Mouse (Mus musculus) C2C12 (cell line): ENCODE measurements around the gene Pappa2. TPM values are rescaled to one million over a fixed set of nuclear protein-coding genes. Genes with fewer than 3 reads are reported as not detected.

Experiments
- H3K27me3 ChIP-seq: one replicate; pipeline ENCODE4 v1.6.1; 2011; ENCODE audit not compliant: control insufficient read depth, insufficient read depth, insufficient read length
- H3K36me3 ChIP-seq: one replicate; pipeline ENCODE4 v1.6.1; 2011; ENCODE audit not compliant: control insufficient read depth, insufficient read depth
- H3K4me3 ChIP-seq: one replicate; pipeline ENCODE4 v1.5.1; 2011; ENCODE audit warnings: mild to moderate bottlenecking, control low read depth; ENCODE audit not compliant: poor library complexity, insufficient read depth, severe bottlenecking
- H3K79me2 ChIP-seq: one replicate; pipeline ENCODE4 v1.6.1; 2011; ENCODE audit not compliant: control insufficient read depth, insufficient read depth
- H3K79me3 ChIP-seq: one replicate; pipeline ENCODE4 v1.6.1; 2011; ENCODE audit warnings: low read depth, control low read depth
- H3ac ChIP-seq: one replicate; pipeline ENCODE3; 2011; ENCODE audit warnings: low read depth; ENCODE audit not compliant: control insufficient read depth, insufficient read length
- CEBPB ChIP-seq: IDR thresholded peaks from one replicate; pipeline ENCODE4 v1.6.1; 2011; ENCODE audit warnings: low read depth, mild to moderate bottlenecking, control low read depth, moderate library complexity
- CTCF ChIP-seq: IDR thresholded peaks from one replicate; pipeline ENCODE4 v1.5.1; 2011; ENCODE audit not compliant: control insufficient read depth, insufficient read depth, insufficient read length
- FOSL1 ChIP-seq: IDR thresholded peaks from one replicate; pipeline ENCODE4 v1.8.0; 2011; ENCODE audit warnings: mild to moderate bottlenecking, low read length; ENCODE audit not compliant: poor library complexity, insufficient read depth, severe bottlenecking
- MAX ChIP-seq: IDR thresholded peaks from one replicate; pipeline ENCODE4 v1.6.1; 2011; ENCODE audit warnings: mild to moderate bottlenecking, control low read depth
- MYOD1 ChIP-seq: IDR thresholded peaks from one replicate; pipeline ENCODE4 v1.6.1; 2011; ENCODE audit warnings: low read depth; ENCODE audit not compliant: control insufficient read depth, insufficient read length
- MYOG ChIP-seq: IDR thresholded peaks from one replicate; pipeline ENCODE4 v1.6.1; 2011; ENCODE audit not compliant: control insufficient read depth, insufficient read length; ENCODE audit errors: extremely low read depth
- USF1 ChIP-seq: IDR thresholded peaks from one replicate; pipeline ENCODE4 v1.6.1; 2011; ENCODE audit warnings: low read depth, mild to moderate bottlenecking, control low read depth, moderate library complexity
- long read RNA-seq, 2 experiments: library from polyadenylated mRNA; unstranded; transcript quantifications; one replicate each; pipeline ENCODE4 v2.0.0; 2019 to 2020
- polyA plus RNA-seq: library from polyadenylated mRNA; unstranded; fragments of >200 nt; fragmentation: generic; extraction: Trizol; gene quantifications from one replicate; pipeline ENCODE4 v1.2.1, GENCODE M21; 2012; ENCODE audit warnings: missing spikeins

Pappa2 gene
- polyA plus RNA-seq: under 0.01 TPM
- long read RNA-seq, experiment 1: 0 reads
- long read RNA-seq, experiment 2: 0 reads

GRCm38 (mm10) chr1:158980390-158980789 is at the start of gene Pappa2:
Gene Pappa2, minus strand, starts transcription at chr1:158980490.
- Histone ChIP-seq H3K36me3 (no peaks in the 10 kb centered on the region), H3ac (no peak within 1 kb of the TSS), H3K79me3 (no peaks in the 10 kb centered on the region), H3K4me3 (no peak within 1 kb of the TSS), H3K27me3 (no peaks in the 10 kb centered on the region), H3K79me2 (no peaks in the 10 kb centered on the region)
- TF ChIP-seq USF1: no peak
- no peak for TF ChIP-seq MAX
- TF ChIP-seq MYOD1: no peak
- TF ChIP-seq CTCF: no peak
- no peak for TF ChIP-seq CEBPB
- no peak for TF ChIP-seq MYOG
- TF ChIP-seq FOSL1: no peak

DNA sequence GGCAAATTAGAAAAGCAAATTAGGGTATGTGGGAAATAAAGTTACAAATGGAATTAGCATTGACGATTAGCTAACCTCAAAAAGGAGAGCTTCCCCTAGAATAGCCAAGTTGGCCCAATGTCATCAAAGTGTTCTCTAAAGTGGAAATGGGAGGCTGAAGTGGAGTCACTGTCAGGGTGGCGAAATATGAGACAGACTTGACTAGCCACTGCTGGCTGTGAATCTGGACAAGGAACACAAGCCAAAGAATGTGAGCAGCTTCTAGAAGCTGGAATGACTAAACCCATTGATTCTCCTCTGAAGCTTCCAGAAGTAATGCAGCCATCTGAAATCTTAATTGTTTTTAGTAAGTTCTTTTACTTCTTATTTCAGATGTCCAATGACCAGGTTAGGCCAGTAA is 48.8 kb upstream of the Pappa2 start:
- no peaks in the 10 kb centered on the region for H3K79me3 ChIP-seq
- TF ChIP-seq FOSL1 (no peak), CTCF (no peak), MYOG (no peak), MAX (no peak), USF1 (no peak), CEBPB (no peak)

GRCm38 (mm10) chr1:159014940-159015660 is 34.8 kb upstream of the Pappa2 start:
- Histone ChIP-seq H3K79me3 (no peaks in the 10 kb centered on the region), H3K79me2 (no peaks in the 10 kb centered on the region), H3ac (no peak overlapping the region), H3K36me3 (no peaks in the 10 kb centered on the region), H3K4me3 (no peak overlapping the region), H3K27me3 (no peaks in the 10 kb centered on the region)
- TF ChIP-seq MYOD1 (no peak), CEBPB (no peak), FOSL1 (no peak), MAX (no peak)

More for the DNA sequence above, 48.8 kb upstream of the Pappa2 start:
- Histone ChIP-seq H3K27me3 (no peaks in the 10 kb centered on the region), H3ac (no peak overlapping the region), H3K4me3 (no peak overlapping the region), H3K36me3 (no peaks in the 10 kb centered on the region), H3K79me2 (no peaks in the 10 kb centered on the region)

DNA sequence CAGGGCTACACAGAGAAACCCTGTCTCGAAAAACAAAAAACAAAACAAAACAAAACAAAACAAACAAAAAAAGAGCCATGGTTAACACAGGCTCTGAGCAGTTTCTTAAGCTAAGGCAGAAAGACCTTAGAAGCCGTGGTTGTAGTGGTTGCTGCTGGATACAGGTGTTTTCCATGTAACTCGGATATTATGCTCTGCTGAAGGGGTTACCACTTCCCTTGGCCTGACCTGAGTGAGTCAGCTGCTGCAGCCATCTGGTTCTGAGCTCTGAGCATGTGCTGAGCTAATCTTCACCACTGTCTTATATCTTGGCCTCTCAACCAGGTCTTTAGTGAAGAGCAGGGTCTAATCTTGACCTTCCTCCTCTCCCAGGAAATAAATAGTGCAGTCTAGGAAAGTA is 6.8 kb upstream of the Pappa2 start:
- H3K27me3 ChIP-seq: no peaks in the 10 kb centered on the region

DNA sequence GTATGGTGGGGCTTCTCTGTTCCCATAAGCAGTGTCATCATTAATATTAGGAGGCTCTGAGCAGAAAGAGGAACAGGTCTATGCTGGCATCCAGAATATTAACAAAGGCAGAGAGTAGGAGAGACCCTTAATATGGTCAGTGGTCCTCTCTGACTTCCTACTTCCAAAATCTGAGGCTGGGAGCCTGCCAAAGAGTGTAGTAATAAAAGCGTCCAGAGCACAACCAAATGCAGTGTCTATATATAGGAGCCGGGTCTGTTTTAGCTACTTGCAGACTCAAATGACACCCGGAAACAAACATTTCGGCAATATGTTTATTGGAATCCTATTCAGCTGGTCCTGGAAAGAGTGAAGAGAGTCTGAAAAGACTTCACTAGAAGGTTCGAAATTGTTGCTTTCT is 17.9 kb downstream of the Pappa2 start:
- TF ChIP-seq CTCF (no peak), MAX (no peak), MYOG (no peak), CEBPB (no peak), MYOD1 (no peak), FOSL1 (no peak), USF1 (no peak)
- Histone ChIP-seq H3ac (no peak overlapping the region), H3K27me3 (peaks cover 16% of the 10 kb centered on the region), H3K79me2 (no peaks in the 10 kb centered on the region), H3K79me3 (no peaks in the 10 kb centered on the region), H3K4me3 (no peak overlapping the region), H3K36me3 (no peaks in the 10 kb centered on the region)

More for the DNA sequence above, 6.8 kb upstream of the Pappa2 start:
- no peak overlapping the region for H3ac ChIP-seq
- no peak for TF ChIP-seq CTCF
- no peak for TF ChIP-seq MAX
- no peak for TF ChIP-seq MYOD1
- TF ChIP-seq MYOG: no peak
- no peak for TF ChIP-seq CEBPB
- no peak for TF ChIP-seq USF1
- TF ChIP-seq FOSL1: no peak
- H3K79me3 ChIP-seq: no peaks in the 10 kb centered on the region
- H3K79me2 ChIP-seq: no peaks in the 10 kb centered on the region
- no peak overlapping the region for H3K4me3 ChIP-seq
- H3K36me3 ChIP-seq: no peaks in the 10 kb centered on the region

DNA sequence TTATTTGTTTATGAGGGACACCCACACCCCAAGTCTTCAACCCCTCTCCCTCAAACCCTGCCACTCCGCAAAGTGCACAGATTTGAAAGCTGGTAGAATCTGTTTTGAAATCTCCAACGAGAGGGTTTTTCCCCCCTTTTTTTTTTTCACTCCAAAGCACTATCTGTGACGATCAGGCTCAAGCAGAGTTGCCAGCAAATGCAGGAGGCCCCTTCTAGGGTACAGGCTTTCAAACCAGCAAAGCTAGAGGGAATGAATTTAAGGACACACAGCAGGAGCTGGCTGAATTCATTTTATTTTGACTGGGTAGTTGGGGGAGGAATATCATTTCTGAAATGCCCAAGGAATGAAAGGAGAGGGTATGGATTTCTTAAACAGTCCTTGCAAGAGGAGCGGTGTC is 19.3 kb downstream of the Pappa2 start:
- Histone ChIP-seq H3K27me3 (peaks cover 23% of the 10 kb centered on the region), H3ac (no peak overlapping the region), H3K36me3 (no peaks in the 10 kb centered on the region), H3K79me3 (no peaks in the 10 kb centered on the region), H3K79me2 (no peaks in the 10 kb centered on the region), H3K4me3 (no peak overlapping the region)
- TF ChIP-seq USF1: no peak
